Mouse (Mus musculus) megakaryocyte, adult 5-6 weeks (primary cell): ENCODE data around the gene Fryl. TPM values are rescaled to one million over a fixed set of nuclear protein-coding genes. Genes with fewer than 3 reads are reported as not detected.

Experiments
- ATAC-seq: 2 replicates; pipeline ENCODE4 v1.8.0; 2016; ENCODE audit warnings: mild to moderate bottlenecking, inconsistent platforms; ENCODE audit not compliant: poor library complexity, severe bottlenecking
- total RNA-seq, 2 experiments: library from RNA; stranded (forward) in 1 of 2; stranded (reverse) in 1 of 2; fragments of 153-499, 151-499 nt in 1 of 2; fragments of 221-1000, 200-1000 nt in 1 of 2; gene quantifications; 2 replicates each; pipeline versions ENCODE4 v1.2.3 to v1.2.4; 2015 to 2017

Fryl gene
- total RNA-seq, 2 experiments from 2014 or later = 59.1 to 80.9 TPM

DNA sequence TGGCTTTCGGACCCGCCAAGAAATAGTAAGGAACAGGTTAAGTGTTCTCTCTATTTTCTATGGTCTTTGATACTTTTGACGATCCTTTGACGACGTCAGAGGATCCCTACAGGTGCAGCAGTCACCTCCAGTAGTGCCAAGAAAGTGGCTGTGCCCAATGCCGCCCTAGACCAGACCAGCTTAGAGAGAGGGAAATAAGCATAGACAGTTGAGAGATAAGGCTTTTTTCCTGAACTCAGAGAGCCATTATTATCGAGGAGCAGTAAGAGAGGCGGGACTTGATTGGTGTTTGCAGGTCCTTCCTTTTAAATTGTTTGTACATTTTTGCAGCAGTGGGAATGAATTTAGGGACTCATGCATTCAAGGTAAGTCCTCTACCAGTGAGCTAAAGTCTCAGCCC, 1.3 kb upstream of the Fryl start:
- no peak for ATAC-seq

DNA sequence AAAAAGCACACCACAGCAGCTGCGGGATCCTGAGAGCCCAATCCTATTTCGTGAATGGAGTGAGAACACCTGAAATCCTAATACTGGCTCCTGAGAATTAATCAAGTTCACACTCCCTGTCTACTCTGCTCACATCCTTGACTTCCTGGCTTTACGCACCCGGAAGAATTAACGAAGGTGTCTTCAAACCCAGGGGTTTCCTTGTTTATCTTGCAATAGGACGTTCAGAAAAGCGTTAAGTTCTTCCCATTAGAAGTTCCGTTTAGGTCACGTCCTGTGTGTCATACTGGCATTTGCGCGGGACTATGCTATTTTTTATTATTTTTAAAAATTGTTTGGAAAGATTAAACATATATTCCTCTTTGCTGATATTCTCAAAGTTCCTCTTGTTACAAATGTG, 677 bp upstream of the Fryl start:
- peak; percentile 11 for ATAC-seq

DNA sequence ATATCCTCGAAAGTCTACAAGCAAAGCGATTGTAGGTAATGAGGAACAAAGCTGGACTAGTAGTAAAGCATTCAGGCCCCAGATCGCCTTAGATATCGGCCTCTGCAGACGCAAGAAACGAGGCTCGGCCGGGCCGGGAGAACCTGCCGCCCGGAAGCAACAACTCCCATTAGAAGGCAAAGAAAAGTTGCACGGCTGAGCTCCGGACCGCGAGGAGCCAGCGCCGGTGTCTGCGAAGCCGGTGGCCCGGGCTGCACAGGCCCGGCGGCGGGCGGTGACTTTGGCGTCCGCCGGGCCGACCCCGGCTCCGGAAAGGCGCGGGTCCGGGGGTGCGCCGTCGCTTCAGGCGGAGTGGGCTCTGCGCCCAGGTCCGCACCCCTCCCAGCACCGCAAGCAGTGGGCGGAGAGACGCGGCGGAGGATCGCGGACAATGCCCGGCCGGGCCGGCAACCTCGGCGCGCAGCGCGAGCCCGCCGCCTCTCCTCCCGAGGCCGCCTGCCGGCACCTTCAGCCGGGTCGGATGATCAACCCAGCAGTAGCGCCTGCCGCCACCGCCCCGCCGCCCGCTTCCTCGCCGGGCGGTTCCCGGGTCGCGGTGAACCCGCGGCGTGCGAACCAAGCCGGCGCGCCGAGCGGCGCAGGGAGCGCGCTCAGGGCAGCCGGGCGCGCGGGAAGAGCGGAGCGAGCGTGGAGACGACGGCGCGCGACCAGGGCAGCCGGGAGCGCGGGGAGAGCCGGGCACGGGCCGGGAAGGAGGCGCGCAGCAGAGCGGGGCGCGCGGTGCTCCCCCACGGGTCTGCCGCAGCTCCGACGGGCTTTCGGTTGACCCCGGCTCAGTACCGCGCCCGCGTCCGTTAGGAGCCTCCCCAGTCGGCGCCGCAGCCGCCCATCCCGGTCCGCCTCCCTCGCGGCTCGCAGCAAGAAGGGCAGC, 833 bp downstream of the Fryl start:
- ATAC-seq = 0 out of 2 replicates have a peak, but pooled peaks have one; percentile 7

- no peak for ATAC-seq
Observed at GRCm38 (mm10) chr5:73254660-73255059, 1.8 kb downstream of the Fryl start.

GRCm38 (mm10) chr5:73252739-73253138, 3.7 kb downstream of the Fryl start:
- no peak for ATAC-seq

GRCm38 (mm10) chr5:73249341-73249740, 7.1 kb downstream of the Fryl start:
- no peak for ATAC-seq

DNA sequence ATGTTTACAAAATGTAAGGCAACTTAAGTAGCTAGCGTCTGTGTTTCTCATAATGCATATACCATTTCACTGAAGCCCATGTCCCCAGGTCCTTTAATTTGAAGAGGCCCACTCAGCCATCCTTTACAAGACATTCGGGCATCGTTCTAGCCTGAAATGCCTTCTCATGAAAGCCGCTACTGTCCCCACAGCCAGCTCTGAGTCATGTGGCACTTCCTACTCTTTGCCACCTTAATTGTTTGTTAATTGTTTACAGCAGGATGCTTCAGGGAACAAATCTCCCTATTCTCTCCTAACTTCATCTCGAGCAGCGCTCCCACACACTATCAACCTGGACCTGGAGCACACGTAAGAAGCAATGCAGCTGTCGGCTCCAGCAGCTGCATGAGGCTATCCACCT, 8.2 kb downstream of the Fryl start:
- ATAC-seq = no peak

- no peak; the same call in 1 of the 2 replicates for ATAC-seq
Observed at GRCm38 (mm10) chr5:73246414-73246813, 10.0 kb downstream of the Fryl start.

- no peak for ATAC-seq
Observed at GRCm38 (mm10) chr5:73244403-73244802, 12.0 kb downstream of the Fryl start.

DNA sequence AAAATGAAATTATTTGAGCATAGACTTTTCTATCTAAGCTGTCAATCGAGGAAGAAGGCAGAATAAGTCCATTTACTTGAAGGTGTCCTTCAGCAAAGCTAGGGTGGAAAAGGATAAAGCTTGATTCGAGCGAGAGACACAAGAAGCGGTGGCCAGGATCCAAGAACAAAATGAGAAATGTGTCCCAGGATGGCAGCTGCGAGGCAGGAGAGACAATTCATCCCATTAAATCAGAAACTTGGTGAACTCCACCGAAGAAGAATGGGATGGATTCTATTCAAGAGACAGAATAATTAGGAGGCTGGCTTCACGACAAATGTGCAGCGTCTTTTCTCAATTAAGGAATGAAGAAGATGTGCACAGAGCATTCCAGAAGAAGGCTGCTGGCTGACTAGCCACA, 14.5 kb downstream of the Fryl start:
- no peak for ATAC-seq

DNA sequence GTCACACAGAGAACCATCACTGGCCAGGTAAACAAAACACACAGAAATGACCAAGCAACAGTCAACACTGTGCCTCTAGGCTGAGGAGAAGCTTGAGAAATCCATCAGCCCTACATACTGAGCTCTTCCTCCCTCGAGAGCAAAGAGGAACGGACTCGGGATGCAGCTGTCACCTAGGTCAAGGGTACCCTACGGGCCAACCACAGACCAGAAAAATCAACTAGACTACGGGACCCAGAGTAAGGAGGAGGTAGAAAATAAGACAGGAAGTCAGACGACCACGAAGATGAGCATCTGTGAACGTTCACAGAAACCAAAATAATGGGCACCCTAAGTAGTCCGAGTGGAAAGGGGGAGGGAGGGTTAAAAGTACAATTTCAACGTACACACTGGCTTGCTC, 15.1 kb downstream of the Fryl start:
- ATAC-seq = peak; percentile 74

GRCm38 (mm10) chr5:73240391-73240790, 16.0 kb downstream of the Fryl start:
- ATAC-seq = no peak

GRCm38 (mm10) chr5:73236894-73237334, 19.5 kb downstream of the Fryl start:
- ATAC-seq = no peak

- ATAC-seq = peak; percentile 60
Observed at GRCm38 (mm10) chr5:73235201-73235600, 21.2 kb downstream of the Fryl start.

GRCm38 (mm10) chr5:73233018-73233881, 23.2 kb downstream of the Fryl start:
- no peak for ATAC-seq

- no peak for ATAC-seq
Observed at GRCm38 (mm10) chr5:73232267-73232666, 24.2 kb downstream of the Fryl start.

- ATAC-seq = no peak
Observed at GRCm38 (mm10) chr5:73231835-73232234, 24.6 kb downstream of the Fryl start.

DNA sequence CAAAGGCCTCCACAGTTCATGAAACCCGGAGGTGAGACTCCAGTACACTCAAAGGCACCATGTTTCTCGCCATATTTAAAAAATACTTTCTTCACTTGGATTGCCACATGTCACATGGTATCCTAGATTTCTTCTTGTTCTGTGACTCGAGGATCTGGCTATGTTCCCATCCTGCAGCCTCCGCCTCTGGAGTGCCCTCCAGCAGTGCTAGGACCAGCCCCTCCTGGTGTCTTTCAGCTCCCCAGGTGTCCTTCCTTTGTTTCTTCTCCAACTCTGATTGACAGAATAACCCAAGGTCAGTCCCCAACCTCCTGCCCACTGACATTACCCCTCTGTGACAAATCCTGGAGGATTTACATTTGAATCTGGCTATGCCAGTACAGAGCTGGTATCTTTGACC, 26.2 kb downstream of the Fryl start:
- no peak for ATAC-seq

GRCm38 (mm10) chr5:73229467-73229866, 27.0 kb downstream of the Fryl start:
- ATAC-seq = no peak

DNA sequence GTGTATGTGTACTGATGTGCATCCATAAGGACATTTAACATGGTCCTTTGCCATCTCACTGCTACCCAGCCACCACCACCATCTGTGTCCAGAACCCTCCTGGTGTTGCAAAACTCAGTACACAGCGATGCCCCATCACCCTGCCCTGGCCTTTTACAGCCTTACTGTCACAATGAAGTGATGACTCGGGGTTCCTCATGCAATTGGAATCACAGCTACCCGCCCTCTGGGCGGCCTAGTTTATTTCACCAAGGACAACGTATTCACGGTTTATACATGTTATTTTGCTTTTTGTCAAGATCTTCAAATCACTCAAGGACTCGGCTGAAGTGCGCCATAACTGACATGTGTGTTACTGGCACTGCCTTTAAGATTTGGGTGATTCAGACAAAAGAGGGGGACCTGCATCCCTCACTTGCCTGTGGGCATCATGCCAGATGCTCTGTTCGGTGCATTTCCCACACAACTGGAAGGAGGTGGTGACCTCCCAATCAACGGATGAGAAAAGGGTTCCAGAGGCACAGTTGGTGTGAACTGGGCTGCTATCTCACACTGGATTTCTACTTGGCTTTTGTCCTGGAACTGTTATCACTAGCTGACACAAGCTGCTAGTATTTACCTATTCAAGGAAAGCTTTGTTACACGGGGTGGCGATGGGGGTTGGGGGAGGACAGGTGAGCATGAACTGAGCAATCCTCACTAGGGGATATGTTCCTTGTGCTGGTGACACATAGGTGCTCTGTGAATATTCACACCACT, 27.9 kb downstream of the Fryl start:
- no peak for ATAC-seq
